Mouse (Mus musculus) gastrocnemius, postnatal 10 days (tissue): ENCODE results near the gene Cdk5rap2. TPM values are rescaled to one million over a fixed set of nuclear protein-coding genes. Genes with fewer than 3 reads are reported as not detected.

Experiments
- DNase-seq: peaks from one replicate; pipeline ENCODE4 v3.0.0; 2021; ENCODE audit warnings: mixed read lengths
- total RNA-seq, 2 experiments: library from RNA; stranded (reverse); gene quantifications; 2 replicates each; pipeline ENCODE4 v1.2.3; 2021

Cdk5rap2 gene
- total RNA-seq, 2 experiments from 2014 or later = 8.1 to 10.8 TPM

DNA sequence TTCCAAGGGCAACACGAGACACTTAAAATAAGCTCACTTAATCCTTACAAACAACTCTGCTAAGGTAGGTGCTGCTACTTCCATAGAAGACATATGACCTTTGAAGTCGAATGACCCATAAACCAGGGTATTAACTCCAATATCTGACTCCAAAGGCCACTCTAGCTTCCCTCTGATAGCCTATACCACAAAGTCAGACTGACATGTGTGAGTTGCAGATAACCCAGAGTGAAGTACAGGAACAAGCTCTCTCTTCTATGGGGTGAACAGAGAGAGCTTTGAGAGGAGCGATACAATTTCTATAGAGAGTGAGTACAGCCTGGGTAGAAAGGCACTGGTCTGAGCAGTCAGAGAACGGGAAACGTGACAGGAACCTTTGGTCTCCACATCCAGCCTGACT is 148.9 kb downstream of the Cdk5rap2 start:
- no peak for DNase-seq

DNA sequence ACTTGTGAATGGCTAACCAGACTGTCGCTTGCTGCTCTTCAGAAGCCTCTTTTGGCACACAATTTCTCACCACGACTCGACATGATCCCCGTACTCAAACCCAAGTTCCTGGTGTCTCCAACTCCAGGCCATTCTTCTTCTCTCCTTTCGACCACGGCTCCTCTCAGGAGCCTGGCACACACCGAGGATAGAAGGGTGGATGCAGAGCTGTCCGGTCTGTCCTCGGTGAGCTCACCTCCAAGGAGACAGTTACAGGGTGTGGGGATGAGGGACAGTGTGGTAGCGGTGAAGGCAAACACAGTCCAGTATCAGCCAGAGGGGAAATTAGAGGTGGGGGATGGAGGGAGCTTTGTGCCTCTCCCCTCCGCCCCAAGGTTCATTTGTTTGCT is 149.8 kb downstream of the Cdk5rap2 start:
- no peak for DNase-seq

DNA sequence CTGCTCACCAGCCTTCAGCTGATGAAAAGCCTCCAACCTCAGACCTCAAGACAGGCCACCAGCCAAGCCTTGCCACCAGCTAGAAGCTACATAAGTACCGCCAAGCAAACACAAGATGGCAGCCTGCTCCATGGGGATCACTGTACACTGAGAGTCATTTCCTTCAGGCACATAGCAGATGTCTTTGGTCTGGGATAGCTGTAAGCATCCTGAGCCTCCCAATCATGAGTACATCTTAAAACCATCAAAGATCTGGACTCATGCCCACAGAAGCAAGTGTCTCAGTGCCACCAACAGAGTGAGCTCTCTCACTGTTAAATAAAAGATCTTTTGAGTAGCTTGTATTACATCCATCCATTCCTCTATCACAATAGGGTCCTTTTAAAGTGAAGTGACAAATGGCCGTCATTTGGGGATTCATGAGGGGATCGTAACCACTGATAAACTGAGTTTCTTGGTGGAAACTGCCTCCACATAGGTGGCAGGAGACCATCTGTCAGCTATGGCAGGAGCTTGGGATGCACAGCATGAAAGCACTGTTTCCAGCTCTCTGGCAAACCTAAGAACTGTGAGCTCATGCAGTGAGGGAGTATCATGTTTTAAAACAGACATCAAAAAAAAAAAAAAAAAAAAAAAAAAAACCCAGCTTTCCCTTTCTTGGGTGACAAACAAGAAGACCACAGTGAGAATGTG is 150.4 kb downstream of the Cdk5rap2 start:
- DNase-seq = no peak

DNA sequence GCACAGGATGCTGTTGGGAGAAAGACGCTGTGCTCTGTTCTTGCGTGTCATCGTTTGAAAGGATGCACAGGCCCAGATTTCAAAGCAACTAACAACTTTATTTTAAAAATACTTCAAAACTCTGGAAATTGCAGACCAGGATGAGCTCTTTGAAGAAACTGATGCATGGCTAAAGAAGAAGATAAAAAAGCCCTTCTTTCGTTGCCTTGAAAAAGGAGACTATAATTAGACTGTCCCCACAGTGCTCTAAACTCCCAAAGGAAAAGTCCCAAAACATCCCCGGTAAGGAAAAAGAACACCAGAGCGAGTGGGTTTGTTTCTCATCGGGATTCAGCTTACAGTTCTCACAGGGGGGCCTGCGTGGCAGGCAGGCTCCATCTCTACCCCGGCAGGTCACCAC is 151.4 kb downstream of the Cdk5rap2 start:
- no peak for DNase-seq

DNA sequence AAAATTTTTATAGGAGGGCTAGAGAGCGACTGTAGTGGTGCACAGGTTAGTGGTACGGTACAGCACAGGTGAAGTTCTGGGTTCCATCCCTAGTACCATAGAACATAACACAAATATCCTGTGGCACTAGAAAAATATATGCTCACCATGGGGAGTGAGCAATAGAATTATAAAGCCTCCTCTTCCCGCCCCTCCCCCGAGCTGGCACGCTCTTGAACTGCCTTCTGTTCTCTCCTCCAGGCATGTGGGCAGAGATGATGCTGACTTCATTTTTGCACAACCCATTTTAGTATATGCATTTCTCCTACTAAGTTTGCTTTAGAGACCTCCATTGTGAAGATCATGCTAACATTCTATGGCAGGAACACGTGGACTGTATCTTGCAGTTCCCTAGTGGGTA is 152.0 kb downstream of the Cdk5rap2 start:
- DNase-seq = no peak

DNA sequence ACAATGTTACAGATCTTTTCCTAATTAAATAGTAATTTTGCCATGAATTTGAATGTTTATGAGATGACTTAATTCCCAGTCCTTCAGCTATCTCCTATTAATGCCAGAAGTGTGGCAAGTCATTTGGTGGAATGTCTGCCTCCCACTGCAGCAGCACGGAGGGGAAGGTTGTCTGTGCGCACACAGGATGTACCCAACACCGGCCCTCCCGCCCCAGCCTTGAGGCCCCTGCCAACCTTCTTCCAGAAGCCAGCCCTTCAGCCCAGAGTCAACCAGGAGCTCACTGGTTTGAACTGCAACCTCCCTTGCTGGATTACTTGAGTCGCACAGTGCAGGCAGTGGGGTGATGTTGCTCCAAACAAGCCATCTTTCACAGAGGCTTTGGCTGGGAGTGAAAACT is 158.5 kb downstream of the Cdk5rap2 start:
- DNase-seq = no peak

DNA sequence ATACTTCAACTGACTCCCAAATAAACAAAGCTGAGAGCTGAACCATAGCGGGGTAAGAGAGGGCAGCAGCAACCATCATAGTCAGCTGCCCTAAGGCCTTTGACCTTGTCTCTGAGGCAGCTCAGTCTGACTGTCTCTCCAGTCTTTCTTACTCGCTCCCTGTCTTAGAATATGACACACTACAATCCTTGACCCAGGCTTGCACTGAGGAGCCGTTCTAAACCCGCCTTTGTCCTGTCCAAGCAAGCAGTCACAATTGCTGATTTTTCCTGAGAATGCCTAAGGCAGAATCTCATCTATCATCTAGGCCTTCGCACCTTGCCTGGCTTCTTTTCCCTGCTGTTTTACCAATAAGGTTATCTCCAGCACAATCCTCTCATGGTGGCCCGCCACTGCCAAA is 164.5 kb downstream of the Cdk5rap2 start:
- DNase-seq = no peak

DNA sequence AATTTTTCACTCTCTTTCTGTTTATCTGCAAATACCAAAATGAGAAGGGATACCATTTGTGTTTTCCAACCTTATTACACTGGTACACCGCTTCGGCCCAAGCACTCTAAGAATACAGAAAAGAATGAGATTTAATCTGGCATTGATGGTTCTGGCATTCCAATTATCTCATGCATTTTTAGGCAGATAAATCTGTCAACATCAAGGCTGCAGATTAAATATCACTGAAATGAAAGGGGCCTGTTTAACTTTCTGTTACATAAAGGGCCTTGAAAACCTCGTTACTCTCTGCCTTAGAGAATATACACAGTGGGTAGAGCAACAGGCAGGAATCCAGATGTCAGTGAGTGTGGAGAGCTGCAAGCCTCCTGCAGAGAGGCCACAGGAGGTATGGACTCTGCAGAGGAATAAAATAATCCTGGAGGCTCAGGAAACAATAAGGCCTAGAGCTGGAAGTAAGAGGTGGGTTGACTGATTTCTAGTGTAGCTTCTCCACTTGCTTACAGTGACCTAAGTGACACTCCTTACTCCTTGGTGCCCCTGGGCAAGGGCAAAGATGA is 166.6 kb downstream of the Cdk5rap2 start:
- no peak for DNase-seq

DNA sequence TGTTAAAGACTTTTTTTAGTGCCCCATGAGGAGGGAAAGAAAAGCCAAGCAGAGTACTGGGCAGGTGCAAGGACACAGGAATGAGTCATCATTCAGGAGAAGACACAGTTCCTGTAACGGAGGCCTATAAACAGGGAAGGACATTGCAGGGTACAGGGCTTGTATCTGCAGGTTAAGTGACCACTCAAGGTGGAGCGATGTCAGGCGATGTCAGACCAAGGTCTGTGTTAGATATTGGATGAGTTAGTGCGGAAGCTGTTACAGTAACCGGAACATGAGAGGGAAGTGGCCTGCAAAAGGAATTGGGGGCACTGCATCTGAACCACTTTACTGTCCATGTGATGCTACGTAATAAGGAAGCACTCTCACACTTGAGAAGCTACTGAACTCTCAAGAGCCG is 170.5 kb downstream of the Cdk5rap2 start:
- no peak for DNase-seq

DNA sequence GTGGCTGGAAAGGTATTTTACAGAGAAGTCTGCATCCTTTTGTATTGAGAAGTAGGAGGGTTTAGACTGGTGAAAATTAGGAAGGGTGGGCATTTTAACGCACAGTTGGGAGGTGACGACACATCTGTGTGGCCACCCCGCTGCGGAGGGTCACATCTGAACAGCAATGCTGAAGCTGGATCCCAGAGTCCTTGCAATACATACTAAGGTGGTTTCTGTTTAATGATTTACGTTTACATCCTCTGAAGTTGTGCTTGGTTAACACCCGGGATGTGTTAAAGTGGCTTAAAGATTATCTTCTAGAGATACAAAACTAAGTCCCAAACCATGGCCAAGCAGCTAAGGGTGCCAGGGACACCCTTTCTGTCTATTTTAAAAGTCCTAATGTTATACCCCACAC is 171.4 kb downstream of the Cdk5rap2 start:
- DNase-seq = no peak

DNA sequence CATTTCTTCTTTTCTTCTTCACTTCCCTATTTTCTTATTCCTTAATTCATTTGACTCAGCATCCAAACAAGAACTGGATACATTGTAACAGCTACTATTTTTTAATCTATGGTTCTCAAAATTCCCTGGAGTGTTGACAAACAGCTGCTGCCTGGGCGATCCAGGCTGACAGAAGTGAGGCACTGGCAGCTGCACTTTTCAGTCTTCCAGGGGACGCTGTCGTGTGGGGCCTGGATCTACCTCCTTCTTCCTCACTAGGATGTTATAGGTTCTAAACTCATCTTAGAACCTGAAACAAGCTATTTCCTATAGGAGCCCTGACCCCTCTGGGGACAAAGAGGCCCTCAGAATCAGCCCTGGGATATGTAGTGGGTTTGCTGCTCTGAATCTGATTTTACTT is 177.9 kb downstream of the Cdk5rap2 start:
- DNase-seq = no peak

DNA sequence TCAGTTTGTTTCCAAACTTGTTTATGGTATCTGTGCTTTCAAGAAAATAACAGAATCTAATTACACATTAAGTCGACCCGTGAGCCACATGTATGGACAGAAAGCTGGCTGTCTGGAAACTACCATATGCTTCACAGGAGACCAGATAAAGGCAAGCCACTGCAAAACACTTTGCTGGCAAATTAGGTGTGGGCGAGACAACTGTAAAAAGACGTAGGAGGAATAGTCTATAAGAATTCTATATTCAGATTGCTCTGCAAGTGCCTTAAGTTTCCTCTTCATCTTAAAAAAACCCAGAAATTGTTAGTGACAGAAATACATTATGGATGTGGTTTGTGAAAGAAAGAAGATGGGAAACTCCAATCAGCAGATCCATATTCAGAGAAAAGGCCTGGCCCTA is 180.4 kb downstream of the Cdk5rap2 start:
- no peak for DNase-seq

DNA sequence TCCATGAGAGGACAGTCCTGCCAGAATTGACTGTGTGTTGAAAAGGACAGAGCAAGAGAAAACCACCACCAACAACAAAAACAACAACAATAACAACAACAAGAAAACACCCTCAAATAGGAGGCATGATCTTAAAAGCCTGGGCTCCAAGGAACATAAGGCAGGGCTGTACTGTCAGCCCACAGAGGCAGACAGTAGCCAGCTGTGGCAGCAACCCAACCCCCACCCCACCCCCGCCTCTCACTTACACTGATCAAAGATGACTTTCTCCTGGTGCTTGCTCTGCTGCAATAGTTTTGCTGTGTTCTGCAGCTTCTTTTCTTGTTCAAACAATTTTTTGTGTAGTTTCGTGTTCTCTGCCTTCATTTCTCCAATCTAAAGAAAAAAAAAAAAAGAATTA is 181.9 kb downstream of the Cdk5rap2 start:
- no peak for DNase-seq

DNA sequence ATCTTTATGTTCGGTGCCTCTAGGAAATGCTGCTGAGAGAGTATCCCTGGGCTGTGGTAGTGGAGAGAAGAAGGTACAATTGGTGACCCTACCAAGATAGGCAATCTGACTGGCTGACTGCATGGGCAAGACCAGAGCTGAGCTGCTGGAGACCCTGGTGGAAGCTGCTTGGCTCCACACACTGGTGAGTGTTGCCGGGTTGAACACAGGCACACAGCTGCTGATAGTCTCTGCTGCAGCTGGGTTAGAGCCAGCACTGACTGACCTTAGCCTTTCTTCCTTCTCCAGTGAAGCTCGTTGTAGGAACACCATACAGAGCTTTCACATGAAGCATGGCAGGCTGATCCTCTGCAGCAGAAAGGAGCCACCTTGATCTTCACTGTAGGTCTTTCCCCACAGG is 182.6 kb downstream of the Cdk5rap2 start:
- no peak for DNase-seq

DNA sequence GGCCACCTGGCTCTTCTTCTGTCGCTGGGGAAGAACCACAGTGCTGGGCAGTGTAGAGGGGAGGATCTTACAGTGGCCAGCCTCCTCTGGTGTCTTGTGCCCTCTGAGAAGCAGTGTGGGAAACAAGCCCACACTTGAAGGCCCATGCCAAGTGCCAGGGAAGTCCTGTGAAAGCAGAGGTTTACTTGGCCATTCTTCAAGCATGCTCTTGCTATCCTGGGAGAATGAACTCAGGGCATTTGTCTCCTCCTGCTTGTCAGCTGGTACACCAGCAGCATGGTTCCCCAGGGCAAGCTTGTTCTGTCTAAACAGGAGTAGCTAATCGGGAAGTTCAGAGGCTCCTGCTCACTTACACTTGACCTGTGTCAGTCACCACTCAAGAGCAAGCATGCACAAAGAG is 185.7 kb downstream of the Cdk5rap2 start:
- no peak for DNase-seq

DNA sequence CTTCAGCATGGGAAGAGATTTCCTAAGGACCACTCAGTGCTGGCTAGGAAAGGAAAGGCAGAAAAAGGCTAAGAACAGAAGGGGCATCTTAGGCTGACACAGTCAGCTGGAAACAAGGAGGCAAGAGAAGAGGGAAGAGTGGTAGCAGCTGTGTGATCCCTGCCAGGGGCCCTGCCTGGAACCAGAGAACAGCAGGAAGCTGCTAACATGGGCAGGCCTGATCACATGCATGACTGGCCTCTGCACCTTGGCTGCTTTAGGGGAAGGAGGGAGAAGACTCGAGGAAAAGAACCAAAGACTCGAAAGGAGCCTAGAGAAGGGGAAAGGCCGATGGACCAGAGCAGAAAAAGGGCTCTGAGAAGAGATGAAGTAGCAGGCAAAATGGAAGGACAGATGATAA is 188.4 kb downstream of the Cdk5rap2 start:
- no peak for DNase-seq

DNA sequence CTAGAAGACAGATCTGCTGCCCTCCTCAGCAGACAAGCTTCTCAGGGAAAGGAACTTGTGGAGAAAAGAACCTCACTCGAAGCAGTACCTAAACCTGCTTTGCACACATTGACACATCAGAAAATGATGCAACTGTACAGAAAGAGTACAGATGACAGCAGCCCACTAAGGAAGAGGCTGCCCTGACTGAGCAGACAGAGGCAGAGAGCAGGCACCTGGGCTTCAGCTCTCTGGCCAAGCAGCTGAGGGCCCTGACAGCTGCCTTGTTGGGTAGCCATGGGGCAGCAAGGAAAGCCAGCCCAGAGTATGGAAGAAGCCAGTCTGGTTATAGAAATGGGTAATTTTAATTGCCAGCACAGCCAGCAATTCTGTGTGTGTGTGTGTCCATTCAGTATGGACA is 188.9 kb downstream of the Cdk5rap2 start:
- no peak for DNase-seq

DNA sequence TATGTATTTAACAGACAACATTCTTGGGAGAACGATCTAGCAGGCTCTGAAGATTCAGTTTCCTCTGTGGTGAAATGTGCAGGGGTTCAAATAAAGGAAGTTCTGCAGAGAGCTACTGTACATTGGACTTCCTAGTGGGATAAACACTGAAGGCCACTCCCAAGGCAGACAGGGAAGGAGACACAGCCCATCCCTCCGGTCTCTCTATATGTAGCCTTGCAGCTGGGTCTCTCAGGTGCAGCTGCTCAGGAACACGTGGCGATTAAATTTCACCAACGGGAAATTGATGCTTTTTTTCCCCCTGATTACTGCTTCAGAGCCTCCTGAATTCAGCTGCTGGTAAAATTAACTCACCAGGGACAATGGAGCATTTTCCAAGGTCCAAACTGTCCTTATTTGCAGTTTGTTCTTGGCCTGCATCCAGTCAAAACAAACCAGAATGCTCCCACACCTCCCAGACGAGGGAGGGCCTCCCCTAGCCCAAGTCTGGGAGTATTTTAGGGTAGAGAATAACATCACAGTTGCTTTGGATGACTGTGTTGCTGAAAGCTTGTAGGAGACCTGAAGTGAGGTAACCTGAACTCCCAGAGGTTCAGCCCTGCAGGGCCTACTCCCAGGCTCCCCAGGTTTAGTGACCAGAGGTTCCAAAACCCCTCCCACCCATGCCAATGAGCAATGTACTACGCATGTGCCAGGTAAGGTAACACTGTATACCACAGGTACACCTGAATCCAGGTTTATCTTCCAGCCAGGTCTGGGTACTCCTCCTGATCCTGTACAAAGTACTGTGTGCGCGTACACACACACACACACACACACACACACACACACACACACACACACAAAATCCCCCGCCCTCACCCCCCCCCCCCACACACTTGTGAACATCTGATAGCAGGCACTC is 189.7 kb downstream of the Cdk5rap2 start:
- DNase-seq = no peak

DNA sequence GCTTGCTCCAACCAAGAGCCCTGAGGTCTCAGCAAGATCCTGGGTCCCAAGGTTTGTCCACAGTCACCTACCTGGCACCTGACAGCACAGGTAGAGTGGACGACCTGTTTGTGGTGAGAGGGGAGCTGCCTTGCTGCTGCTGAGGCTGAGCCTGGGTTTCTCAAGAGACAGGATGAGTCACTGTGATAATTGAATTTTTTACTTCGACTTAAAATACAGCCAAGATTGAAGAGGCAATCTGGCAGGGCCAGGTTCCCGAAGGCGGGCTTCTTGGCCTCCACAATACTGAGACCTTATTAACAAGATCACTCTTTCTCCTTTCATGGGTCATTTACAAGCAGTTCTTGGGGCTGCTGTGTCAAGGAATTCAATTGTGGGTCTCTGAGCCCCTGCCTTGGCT is 190.5 kb downstream of the Cdk5rap2 start:
- DNase-seq = no peak

DNA sequence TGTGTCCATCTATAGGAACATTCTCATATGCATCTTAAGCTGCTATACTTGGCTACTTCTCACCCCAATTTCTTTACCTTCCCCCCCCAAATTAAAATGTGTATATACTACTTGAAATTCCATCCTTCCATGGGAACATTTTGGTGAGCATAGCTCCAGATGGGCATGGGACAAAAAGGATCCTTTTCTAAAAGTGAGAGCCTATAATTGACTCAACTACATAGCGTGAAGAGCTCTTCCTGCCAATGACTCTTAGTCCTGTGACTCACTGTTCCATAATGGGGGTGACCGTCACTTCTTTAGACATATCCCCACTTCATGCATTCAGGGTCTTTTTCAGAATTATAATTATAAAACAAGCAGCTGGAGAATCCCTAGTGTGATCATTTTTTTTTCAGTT is 224.3 kb downstream of the Cdk5rap2 start:
- no peak for DNase-seq
